Mouse (Mus musculus) heart, adult 9 months (tissue): ENCODE measurements around the gene Chid1.

Experiments
- DNase-seq, 2 experiments: peaks; one replicate each; pipeline ENCODE4 v3.0.0; 2022; ENCODE audit warnings: low spot score in 2 of 2

Chid1 gene

DNA sequence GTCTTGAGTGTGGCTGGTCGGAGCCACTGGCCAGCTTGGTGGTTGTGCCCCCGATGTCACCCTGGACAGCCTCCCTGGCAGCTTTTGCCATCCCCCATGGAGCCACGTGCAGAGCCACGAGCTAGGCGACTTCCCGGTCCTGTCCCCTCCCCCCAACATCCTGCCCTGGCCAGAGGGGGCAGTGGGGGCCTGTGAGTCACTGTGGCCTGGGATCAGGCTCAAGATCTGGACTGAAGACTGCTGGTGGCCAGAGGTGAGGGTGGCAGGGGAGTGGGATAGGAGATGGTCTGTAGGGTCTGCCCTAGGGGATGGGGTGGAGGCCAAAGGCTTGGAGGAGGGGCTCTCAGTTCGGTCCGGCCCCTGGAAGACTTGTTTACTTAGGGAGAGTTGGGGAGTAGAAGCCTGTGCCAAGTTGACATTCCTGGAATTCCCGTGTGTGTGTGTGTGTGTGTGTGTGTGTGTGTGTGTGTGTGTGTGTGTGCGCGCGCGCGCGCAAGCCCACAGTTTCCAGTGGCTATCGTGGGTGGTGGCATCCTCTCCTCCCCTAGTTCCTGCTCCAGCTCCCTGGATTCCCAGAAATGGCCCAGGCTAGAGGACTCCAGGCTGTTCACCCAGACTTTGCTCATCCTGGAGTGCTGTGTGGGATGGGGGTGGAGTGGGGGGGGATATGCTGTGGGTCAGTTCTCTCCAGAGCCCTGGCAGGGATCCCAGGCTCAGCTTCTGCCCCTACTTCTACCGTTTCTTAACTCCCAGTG, 63.3 kb downstream of the Chid1 start:
- peak; percentile 94 to 97 for DNase-seq

DNA sequence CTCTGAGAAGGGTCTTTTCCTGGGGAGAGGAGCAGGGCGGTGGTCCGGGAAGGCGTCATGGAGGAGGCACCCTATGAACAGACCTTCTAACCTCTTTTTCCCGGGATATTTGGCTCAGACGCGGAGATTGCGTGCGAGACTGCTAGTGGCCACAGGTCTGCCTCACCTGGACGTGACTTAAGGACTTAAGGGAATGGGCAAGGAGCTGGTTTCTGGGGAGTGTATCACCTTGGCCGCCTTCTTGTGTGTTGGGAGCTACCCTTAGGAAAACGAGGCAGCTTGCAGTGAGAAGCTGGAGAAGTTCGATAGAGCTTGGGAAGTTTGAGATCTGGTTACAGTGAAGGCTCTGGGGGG, 63.9 kb downstream of the Chid1 start:
- DNase-seq, result no peak

DNA sequence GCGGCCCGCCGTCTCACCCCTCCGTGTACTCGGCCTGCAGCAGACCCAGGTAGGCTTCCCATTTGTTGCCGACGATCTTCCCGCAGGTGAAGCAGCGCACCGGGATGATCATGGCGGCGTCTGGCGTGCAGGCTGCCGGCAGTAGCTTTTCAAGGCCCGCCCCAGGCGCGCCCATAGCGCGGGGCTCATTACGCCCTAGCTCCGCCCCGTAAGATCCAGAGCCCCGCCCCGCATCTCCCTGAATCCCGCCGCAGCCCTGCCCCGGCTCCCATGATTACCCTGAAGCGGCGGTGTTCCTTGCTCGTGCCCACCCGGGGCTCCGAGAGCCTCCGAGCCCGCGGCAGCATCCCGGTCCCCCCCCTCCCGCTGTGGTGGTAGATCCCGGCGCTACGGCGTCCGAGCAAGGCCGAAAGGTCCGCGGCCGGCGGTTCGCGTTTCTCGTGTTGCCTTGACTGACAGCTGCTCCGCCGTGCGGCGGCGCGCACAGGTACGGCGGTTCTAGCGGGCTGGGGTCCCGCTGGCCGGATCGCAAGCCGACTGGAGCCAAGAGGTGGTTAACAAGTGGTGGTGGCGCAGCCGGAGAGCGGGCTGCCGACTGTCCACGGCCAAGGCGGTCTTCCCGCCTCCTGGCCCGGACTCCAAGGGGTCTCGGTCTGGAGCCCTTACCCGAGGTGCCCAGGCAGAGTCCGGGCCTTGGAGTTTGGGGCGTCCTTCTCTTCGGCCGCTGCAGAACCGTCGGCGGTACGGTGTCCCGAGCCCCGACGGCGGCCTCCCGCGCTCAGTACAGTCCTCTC, 64.4 kb downstream of the Chid1 start, which contains the start of the genes Polr2l and Tspan4:
Gene Polr2l (minus strand): TSS at position 122 of the 794 bp plus-strand sequence.
Gene Tspan4 (plus strand): TSS at position 230 of the 794 bp plus-strand sequence.
- peak; percentile 85 to 87 for DNase-seq

DNA sequence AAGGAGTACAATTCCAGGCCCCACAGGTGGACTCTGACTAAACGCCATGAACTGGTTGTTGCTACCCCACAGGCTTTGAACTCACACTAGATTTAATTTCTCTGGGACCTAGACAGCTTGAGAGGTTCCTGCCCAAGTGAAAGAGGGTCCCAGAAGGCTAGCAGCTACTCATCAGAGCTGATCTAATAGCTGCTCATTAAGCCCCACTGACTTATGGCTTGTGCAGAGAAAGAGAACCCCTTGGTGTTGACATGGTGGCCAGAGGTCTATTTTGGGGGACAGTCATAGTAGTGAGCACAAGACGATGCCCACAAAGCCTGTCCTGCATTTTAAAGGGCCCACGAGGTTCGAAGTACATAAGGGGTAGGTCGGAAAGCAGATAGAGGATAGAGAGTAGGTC, 65.5 kb downstream of the Chid1 start:
- DNase-seq, result no peak

DNA sequence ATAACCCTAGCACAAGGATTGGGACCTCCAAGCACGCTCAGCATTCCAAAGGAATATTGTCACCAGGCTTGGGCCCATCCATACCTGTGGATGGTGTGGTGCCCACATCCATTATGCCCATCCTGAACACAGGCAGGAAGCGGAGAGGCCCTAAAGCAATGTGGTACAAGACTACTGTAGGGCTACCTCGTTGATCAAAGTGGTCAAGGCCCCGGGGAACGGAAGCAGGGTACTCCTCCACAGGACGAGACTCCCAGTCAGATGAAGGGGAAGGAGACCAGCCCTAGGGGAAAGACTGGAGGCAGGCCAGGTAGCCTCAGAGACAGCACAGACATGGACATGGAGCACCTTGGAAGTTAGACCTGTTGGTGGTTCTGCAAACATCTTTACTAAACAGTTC, 66.9 kb downstream of the Chid1 start:
- no peak for DNase-seq

DNA sequence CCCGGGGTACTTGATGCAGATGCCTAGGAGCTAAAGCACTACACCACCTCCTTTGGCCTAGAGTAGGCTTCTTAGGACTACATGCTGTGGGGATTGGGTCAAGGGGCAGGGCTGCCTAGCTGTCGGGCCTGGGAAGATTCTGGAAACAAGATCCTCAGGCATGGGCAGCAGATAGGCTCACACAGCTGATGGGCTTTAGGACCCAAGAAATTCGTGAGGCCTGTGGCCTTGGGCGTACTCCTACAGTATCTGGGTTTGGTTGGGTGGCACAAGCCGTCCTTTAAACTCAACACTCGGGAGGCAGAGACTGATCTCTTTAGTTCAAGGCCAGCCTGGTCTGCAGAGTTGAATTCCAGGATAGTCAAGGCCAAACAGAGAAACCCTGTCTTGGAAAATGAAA, 67.4 kb downstream of the Chid1 start:
- DNase-seq, result no peak

DNA sequence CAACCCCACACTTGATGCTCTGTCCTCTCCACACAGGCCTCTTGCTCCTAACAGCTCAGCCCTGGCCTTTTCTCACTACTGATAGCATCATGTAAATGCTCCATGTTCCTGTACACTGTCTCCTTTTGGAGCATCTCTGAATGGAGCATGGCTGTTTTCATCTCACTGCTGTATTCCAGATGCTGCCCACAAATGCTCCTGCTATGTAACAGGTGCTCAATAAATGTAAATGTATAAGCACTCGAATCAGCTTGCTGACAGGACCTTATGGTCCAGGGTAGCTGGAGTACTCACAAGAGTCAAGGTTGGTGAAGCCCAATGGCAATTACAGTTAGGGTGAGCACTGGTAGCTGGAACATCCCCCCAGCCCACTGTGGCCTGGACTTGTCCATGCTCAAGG, 68.4 kb downstream of the Chid1 start:
- no peak for DNase-seq

DNA sequence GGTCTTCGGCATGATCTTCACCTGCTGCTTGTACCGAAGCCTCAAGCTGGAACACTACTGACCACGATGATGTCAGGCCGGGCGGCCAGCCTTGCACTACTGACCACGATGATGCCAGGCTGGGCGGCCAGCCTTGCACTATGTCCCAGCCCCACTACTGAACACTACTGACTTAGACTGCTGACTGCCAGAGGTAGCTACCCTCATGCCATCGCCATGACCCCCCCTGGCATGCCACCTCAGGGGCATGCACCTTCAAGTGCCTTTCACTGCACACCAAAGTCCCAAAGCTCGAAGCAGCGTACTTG, 69.1 kb downstream of the Chid1 start:
- no peak for DNase-seq

DNA sequence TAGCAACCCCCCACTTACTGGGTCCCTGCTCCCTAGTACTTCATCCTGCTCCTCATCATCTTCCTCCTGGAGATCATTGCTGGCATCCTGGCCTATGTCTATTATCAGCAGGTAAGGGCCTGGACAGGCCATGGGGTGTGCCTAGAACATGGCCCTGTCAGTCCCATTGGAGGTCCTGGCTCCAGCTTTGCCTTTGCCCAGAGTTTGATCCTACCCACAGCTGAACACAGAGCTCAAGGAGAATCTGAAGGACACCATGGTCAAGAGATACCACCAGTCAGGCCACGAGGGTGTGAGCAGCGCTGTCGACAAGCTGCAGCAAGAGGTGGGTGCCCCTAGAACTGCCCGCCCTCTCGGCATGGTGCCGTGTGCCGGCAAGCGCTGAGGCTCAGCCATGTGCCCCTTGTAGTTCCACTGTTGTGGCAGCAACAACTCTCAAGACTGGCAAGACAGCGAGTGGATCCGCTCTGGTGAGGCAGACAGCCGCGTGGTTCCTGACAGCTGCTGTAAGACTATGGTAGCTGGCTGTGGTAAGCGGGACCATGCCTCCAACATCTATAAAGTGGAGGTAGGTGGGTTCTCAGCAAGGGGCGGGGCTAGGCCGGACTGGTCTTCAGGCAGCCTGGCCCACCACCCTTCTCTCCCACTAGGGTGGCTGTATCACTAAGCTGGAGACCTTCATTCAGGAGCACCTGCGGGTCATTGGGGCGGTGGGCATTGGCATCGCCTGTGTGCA, 69.6 kb downstream of the Chid1 start:
- peak in 1 of 2 experiments; percentile 42 for DNase-seq

DNA sequence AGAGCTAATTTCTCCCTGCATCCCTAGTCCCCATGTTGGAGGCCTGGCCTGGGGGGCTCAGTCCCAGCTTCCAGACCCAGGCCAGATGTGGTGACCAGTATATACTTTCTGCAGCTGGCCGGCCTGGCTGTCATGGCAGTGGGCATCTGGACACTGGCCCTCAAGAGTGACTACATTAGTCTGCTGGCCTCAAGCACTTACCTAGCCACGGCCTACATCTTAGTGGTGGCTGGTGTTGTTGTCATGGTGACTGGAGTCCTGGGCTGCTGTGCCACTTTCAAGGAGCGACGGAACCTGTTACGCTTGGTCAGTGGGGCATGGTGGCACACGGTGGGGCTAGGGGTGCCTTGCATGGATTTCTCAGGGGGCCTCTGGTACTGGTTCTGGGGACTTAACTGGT, 70.3 kb downstream of the Chid1 start:
- DNase-seq, result no peak

DNA sequence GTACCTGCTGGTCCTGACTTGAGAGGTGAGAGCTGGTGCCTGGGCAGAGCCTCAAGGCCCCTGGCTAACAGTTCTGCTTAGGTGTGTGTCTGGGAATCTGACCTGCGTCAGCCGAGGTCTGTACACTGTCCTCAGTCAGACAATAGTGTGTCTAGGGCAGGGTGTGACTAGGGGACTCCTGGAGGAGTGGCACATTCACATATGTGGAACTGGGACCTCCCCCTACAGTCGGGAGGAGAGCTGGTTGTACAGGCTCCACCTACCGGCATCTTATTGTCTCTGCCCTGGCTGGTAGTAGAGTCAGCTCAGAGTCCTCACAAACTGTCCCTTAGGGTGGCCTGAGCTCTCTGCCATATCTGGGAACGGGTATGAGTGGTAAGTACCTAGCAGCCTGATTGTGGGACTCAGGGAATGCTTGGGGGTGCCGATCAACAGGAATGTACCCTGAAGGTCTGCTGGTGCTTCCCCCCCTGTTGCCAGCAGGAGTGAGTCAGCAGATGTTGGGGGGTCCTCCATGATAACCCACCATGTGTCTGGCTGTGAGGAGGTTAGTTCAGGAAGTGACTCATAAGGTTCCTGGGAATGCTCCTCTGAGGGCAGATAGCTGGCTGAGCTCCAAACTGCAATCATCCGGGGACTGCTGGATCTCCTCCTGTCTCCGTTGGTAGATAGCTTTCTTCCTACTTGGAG, 71.0 kb downstream of the Chid1 start:
- peak; percentile 86 to 88 for DNase-seq

DNA sequence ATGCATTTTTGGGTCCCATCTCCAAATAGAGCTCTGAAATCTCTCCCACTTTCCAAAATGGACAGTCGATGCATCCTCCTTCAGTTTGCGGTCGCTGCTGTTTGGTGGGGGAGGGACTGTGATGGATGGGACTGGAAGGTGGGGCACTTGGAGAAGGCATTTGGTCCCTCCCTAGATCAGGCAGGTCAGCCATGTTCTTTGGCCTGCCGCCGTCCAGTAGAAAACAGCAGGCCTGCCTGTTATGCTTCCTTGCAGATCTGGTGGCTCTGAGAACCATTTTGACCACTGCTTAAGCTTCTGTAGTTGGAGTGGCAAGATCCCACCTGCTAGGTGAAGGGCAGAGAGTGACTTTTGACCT, 71.5 kb downstream of the Chid1 start:
- DNase-seq, result no peak

DNA sequence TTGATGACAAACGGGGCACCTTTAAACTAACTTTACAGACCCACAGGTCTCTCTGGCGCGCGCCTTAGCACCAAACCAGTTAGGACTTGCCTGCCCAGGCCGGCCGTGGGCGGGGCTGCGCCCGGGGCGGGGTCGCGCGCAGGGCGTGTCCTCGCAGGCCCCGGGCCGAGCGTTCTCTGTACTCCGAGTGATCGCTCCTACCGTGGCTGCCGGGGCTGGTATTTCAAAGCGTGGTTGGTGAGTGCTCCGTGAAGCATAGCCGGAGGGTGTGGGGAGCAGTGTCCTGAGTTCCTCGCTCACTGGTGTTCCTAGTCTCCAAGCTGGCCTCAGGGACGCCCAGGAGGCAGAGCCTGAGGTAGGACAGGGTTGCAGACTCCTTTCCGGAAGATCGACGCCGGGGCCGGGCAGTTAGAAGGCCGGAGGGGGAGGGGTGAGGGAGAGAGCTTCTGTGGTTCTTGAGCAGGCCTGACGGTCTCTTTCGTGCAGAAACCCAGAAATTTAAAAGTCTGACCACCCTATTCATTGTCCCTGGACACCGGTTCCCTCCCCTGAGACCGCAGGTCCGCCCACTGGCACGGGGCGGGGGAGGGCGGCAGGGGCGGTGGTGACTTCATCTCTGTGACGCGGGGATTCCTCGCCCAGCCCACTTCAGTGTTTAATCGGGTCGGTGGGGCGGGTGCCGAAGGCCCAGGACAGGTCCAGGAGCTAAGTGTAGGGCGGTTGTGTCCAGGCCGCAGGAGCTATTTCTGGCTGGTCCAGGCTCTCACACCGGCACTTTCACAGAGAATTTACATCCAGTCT, 72.2 kb downstream of the Chid1 start, which contains the start of gene Cd151:
Gene Cd151 (plus strand): TSS at position 163 of the 801 bp plus-strand sequence.
- peak; percentile 89 to 92 for DNase-seq

DNA sequence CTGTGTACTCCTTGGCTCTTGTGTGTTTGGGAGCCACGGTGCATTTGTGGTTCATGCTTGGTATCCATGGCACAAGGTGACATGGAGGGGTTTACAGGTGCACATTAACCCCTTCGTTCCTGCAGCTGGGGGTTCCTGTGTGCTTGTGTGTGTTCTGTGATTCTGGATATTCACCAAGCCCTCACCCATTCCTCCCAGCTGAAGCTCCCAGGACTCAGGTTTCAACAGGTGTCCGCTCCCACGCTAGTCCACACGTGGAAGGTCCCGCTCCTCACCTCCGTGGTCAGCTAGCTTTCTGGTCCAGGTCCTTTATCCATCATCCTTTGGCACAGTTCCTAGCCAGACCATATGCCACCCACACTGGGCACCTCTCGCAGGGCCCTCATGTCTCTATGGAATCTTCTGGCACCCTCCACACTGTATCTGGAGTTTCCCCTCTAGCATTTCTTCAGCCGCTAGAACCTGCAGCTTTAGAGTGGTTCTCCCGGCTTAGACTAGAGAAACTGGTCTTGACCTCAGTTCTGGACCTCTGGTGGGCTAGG, 73.0 kb downstream of the Chid1 start:
- no peak for DNase-seq

DNA sequence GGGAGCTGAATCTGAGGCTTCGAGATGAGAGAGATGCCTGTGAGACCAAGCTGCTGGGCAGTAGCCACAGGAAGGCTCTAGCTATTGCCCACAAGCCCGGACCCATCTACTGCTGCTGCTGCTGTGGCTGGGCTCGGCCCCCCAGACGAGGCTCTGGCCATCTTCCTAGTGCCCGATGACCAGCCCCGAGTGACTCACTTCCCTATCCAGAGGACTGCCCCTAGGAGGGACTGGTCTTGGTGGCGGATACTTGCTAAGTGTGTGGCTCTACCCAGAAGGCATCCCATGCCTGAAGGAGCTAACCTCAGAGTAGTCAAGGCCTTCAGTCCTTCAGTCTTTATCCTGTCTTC, 73.6 kb downstream of the Chid1 start:
- peak; percentile 50 to 66 for DNase-seq

DNA sequence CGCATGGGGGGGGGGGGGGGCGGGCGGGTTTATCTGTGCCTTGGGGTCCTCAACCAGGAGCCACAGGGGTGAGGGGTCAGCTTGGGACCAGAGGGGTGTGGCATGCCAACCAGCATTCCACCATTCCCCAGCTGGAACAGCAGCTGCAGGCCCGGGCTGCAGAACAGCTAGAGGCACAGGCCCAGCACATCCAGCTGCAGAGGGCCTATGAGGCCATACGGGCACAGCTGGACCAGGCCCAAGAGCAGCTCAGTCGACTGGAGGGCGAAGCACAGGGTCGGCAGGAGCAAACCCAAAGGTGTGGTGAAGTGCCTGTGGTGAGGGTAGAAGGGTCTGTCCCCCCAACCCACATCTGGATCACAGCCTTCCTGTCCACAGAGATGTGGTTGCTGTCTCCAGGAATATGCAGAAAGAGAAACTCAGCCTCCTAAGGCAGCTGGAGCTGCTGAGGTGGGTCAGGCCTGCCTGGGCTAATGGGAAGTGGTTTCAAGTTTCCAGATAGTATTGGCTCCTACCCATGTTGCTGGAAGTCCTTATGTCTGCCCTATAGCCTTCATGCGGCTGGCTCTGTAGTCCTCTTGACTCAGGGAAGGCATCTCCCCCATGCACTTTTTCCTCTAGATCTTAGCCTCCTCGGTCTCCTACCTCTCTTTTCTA, 74.1 kb downstream of the Chid1 start:
- DNase-seq, result peak; percentile 27 to 36

DNA sequence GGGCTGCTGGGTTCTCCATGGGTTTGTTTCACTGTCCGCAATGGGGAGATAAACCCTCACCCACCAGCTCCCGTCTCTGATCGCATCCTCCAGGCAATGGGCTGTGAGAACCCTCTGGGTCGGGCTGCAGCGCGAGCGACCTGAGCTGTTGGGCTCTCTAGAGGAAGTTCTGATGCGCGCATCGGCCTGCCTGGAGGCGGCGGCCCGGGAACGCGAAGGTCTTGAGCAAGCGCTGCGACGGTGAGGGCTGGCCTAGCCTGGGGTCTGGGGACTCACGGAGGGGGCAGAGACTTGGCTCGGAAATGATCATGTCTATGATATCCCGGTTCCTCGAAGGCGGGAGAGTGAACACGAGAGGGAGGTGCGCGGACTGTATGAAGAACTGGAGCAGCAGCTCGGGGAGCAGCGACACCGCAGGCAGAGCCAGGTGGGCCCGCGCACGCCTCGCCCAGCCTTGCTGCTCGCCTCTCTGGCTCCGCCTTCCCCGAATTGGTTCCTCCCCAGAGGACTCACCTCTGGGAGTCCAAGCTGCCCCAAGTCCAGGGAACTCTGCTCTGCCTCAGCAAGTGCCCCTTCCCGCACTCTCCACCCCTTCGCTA, 75.0 kb downstream of the Chid1 start:
- peak in 1 of 2 experiments; percentile 36 for DNase-seq

DNA sequence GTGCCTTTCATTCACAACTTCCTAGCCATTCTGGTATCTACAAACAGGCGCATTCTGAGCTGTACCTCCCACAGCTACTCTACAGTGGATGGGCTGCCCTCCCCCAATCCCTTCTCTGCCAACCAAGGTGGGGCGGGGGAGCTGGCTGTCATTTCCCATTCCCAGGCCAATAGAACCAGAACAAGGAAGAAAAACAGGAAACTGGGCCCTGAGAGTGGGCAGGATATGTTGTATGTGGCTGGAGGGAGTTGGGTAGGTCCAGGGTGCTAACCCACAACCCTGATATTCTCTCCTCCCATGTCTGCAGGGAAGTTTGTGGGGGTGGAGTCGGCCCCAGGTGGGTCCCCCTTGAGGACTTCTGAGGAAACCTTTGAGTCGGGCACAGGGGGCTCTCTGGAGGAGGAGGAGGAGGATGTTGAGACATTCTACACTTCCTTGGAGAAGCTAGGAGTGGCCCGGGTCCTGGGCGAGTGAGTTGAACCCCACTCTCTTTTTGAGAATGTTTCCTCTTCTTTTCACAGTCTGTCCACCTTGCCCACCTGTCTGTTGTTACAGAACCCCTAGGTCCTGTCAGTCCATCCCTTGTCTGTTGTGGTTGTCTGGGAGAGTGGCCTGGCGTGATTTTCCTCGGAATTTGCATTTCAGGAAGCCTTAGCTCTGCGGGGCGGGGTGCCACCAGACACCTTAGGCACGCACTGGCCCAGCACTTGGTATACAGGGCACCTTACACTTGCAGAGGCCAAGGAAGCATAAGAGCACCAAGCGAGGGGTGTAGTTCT, 75.6 kb downstream of the Chid1 start:
- peak; percentile 86 to 92 for DNase-seq

DNA sequence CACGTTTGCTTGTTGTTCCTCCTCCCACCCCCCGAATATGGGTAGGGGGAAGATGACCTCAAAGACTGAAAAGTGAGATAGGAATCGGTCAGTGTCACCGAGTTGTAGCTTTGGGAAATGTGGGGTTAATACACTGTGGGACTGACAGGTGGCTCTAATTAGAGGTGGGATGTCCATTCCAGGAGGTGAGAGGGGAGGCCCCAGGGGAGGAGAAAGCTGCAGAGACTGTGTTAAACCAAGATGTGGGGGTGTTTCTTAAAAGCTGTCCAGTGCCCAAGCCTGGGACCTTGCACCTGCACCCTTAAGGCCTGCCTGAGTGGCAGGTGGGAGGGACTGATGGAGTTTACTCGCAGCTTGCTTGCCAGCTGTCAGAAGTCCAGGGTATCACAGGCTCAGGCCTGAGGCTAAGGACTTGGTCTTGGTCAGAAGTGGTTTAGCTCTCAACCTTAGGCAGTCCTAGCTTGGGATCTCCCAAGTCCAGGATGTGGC, 77.3 kb downstream of the Chid1 start:
- DNase-seq, result peak; percentile 46 to 57
